Mouse (Mus musculus) kidney, embryonic 15.5 days (tissue): ENCODE data around the gene Sema4c. TPM values are rescaled to one million over a fixed set of nuclear protein-coding genes. Genes with fewer than 3 reads are reported as not detected.
A peak's percentile ranks its signal among the peaks of the same experiment; 100 is the strongest.

Source experiments
- ATAC-seq: fragments of 200-750 bp; cut with Nextera tagmentation; replicated peaks from 2 replicates; pipeline ENCODE4 v1.8.0; 2017; ENCODE audit warnings: moderate TSS enrichment; ENCODE audit not compliant: low FRiP score
- H3K27ac ChIP-seq: fragments of 300-500 bp; sonication (generic); 2 replicates; pipeline ENCODE4 v1.5.1; 2015; ENCODE audit warnings: mild to moderate bottlenecking, inconsistent platforms
- H3K27me3 ChIP-seq: fragments of 300-500 bp; sonication (generic); 2 replicates; pipeline ENCODE4 v1.6.1; 2015; ENCODE audit warnings: inconsistent platforms
- H3K36me3 ChIP-seq: fragments of 300-500 bp; sonication (generic); 2 replicates; pipeline ENCODE4 v1.6.1; 2015; ENCODE audit warnings: inconsistent platforms
- H3K4me1 ChIP-seq: fragments of 300-500 bp; sonication (generic); 2 replicates; pipeline ENCODE4 v1.6.1; 2015; ENCODE audit warnings: inconsistent platforms
- H3K4me2 ChIP-seq: fragments of 300-500 bp; sonication (generic); 2 replicates; pipeline ENCODE4 v1.6.1; 2015; ENCODE audit warnings: moderate library complexity, mild to moderate bottlenecking, inconsistent platforms
- H3K4me3 ChIP-seq: fragments of 300-500 bp; sonication (generic); replicated peaks from 2 replicates; pipeline ENCODE4 v1.5.1; 2015; ENCODE audit warnings: mild to moderate bottlenecking, inconsistent platforms
- H3K9ac ChIP-seq: fragments of 300-500 bp; sonication (generic); 2 replicates; pipeline ENCODE4 v1.6.1; 2015; ENCODE audit warnings: mild to moderate bottlenecking, inconsistent platforms
- H3K9me3 ChIP-seq: fragments of 300-500 bp; sonication (generic); replicated peaks from 2 replicates; pipeline ENCODE4 v1.6.1; 2016; ENCODE audit warnings: inconsistent platforms
- WGBS: fragments of 180-500 bp; shearing (Covaris S2); methylation state at CpG from one replicate; pipeline ENCODE4 v1.1.7; 2015; ENCODE audit warnings: mixed read lengths; 5-methylcytosine and 5-hydroxymethylcytosine counted together
- polyA plus RNA-seq: library from polyadenylated mRNA; unstranded; fragments of >200 nt; fragmentation: Nextera tagmentation; extraction: Ambion mirVana; gene quantifications from 2 replicates; pipeline ENCODE4 v1.2.1, GENCODE M21; 2015

Gene Sema4c
- polyA plus RNA-seq, 1 experiment from 2014 or later: 23.3 TPM

DNA sequence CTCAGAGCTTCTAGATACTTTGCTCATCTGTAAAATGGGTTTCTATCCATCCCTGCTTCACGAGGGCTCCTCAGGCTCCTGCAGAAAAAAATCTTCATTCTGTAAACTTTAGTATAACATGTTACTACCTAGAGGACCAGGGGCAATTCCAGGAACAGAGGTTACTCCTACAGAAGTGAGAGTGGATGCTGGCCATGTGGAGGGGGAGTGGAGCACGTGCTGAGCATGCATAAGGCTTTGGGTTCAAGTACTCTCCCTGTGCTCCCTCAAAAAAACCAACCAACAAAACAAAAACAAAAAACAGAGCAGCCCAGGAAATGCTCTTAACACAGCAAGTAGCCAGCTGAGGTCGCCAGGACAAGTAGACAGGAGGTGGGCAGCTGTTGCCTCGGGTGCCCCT lies 5.5 kb upstream of the Sema4c start:
- peaks cover 86% of the 10 kb centered on the region for H3K4me1 ChIP-seq
- H3K4me2 ChIP-seq: no peak overlapping the region
- 49% methylated on average over 4 of the region's 4 CpGs for WGBS

DNA sequence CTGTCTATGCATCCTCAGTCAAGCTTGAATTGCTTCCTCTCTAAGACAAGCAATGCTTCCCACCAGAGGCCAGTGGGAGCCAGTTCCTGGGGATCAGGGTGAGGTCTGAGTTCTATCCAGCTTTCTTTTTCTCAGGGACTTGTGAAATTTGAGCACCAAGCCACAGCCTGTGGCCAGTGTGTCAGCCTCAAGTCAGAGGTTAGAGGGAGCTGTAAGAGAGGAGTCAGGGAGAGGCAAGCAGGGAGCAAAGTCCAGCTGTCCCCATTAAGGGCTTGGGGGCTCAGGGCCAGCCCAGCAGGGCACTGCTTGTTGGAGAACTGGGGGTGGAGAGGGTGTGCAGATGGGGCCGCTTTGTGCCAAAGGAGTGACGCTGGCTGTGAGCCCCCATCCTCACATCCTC lies 5.0 kb upstream of the Sema4c start:
- Histone ChIP-seq H3K9me3 (no peaks in the 10 kb centered on the region), H3K4me3 (no peak overlapping the region), H3K27ac (peak overlapping the region; percentile 100), H3K9ac (no peak overlapping the region), H3K36me3 (no peaks in the 10 kb centered on the region), H3K4me2 (no peak overlapping the region), H3K4me1 (peaks cover 85% of the 10 kb centered on the region), H3K27me3 (no peaks in the 10 kb centered on the region)
- 42% methylated on average over 2 of the region's 2 CpGs for WGBS
- peak; percentile 20 for ATAC-seq

More for the DNA sequence above, 5.5 kb upstream of the Sema4c start:
- ATAC-seq: no peak
- H3K27me3 ChIP-seq: no peaks in the 10 kb centered on the region
- H3K9me3 ChIP-seq: no peaks in the 10 kb centered on the region
- peak overlapping the region; percentile 100 for H3K27ac ChIP-seq
- no peaks in the 10 kb centered on the region for H3K36me3 ChIP-seq
- H3K9ac ChIP-seq: no peak overlapping the region
- H3K4me3 ChIP-seq: no peak overlapping the region

DNA sequence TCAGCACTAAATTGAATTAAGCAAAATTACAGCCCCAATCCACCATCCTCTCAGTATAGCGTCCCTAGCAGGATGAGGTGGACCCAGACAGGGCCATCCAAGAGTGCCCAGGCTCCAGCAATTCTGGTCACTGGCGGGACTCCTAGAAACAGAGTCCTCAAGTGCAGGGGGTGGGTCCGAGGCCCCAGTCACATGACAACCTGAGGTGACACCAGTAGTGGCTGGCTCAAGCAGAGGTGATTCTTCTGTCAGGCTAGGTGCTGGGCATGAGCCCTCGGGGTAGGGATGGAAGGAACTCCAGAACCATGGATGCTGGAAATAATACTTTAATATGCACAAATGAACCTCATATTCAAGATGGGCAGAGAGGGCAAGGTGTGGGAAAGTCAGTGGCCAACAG lies 4.2 kb upstream of the Sema4c start:
- no peak for ATAC-seq
- Histone ChIP-seq H3K9ac (no peak overlapping the region), H3K4me3 (no peak overlapping the region), H3K4me2 (no peak overlapping the region), H3K36me3 (no peaks in the 10 kb centered on the region), H3K27me3 (no peaks in the 10 kb centered on the region), H3K4me1 (peaks cover 77% of the 10 kb centered on the region), H3K9me3 (no peaks in the 10 kb centered on the region), H3K27ac (peak overlapping the region; percentile 100; the same call in 1 of the 2 replicates)
- WGBS: 56% methylated on average over 4 of the region's 4 CpGs

DNA sequence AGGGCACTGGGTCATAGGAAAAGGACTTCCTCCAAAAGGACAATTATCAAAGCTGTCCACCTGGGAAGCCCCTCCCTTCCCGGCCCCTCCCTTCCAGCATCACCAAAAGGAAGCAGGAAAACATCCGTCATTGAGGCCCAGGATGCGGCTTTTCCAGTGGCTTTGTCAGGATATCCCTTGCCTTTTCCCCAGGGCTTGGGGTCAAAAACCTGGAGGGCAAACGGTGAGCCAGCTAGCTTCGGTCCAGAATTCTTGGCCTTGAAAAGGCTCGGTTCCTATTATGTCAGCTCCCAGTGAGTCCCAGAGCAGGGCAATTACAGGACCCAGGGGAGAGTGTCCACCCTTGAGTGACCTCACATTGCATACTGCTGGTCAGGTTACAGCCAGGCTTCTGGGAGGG lies 2.8 kb upstream of the Sema4c start:
- Histone ChIP-seq H3K27ac (peak overlapping the region; percentile 100), H3K36me3 (no peaks in the 10 kb centered on the region), H3K27me3 (no peaks in the 10 kb centered on the region), H3K4me1 (peaks cover 69% of the 10 kb centered on the region), H3K9me3 (no peaks in the 10 kb centered on the region), H3K4me2 (peak overlapping the region; percentile 17; the same call in 1 of the 2 replicates), H3K4me3 (no peak overlapping the region), H3K9ac (no peak overlapping the region)
- no peak for ATAC-seq
- 24% methylated on average over 6 of the region's 6 CpGs for WGBS

DNA sequence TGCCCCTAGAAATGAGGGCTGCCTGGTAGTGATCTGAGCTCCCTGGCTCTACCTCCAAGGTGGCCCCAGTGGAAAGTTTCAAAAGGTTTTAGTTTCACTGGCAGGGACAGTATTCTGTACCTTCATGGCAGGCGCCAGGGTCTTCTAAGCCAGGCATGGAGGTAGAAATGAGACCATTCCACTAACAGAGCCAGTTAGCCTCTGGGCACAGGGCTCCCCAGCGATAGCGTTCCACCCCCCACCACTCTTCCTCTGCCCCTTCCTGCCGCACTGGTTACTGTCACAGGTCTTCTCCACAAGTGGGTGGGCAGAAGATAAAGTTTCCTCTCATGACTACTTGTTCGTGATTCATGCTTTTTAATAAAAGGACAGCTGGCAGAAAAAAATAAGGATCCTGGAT lies 1.7 kb upstream of the Sema4c start:
- Histone ChIP-seq H3K4me1 (peaks cover 76% of the 10 kb centered on the region), H3K9ac (no peak overlapping the region), H3K27me3 (no peaks in the 10 kb centered on the region), H3K4me2 (peak overlapping the region; percentile 85; the same call in 1 of the 2 replicates), H3K36me3 (peaks cover 6% of the 10 kb centered on the region), H3K27ac (peak overlapping the region; percentile 100), H3K9me3 (no peaks in the 10 kb centered on the region), H3K4me3 (no peak overlapping the region)
- no peak for ATAC-seq
- WGBS: 49% methylated on average over 5 of the region's 5 CpGs

DNA sequence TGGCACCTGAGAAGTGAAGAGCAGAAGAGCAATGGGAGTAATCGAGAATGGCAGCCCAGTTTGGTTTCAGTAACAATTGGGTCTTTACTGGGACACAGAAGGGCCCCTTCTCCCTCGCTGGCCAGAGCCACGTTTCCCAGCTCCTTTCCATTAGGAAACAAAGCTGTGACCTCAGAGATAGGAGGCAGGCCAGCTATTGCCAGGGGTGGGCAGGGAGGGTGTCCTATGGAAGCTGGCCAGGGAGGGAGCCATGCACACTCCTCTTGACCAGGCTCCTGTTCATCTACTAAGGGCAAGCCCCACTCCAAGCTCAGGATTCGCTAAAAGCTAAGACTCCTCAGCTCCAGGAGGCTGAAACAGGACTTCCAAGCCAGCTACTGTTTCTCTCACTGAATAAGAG lies 1.1 kb upstream of the Sema4c start:
- Histone ChIP-seq H3K9ac (peak overlapping the region; percentile 96), H3K4me3 (peak overlapping the region; percentile 91), H3K27me3 (no peaks in the 10 kb centered on the region), H3K9me3 (no peaks in the 10 kb centered on the region), H3K27ac (peak overlapping the region; percentile 100), H3K36me3 (peaks cover 12% of the 10 kb centered on the region), H3K4me2 (peak overlapping the region; percentile 85), H3K4me1 (peaks cover 77% of the 10 kb centered on the region)
- ATAC-seq: no peak
- WGBS: 15% methylated on average over 4 of the region's 4 CpGs

DNA sequence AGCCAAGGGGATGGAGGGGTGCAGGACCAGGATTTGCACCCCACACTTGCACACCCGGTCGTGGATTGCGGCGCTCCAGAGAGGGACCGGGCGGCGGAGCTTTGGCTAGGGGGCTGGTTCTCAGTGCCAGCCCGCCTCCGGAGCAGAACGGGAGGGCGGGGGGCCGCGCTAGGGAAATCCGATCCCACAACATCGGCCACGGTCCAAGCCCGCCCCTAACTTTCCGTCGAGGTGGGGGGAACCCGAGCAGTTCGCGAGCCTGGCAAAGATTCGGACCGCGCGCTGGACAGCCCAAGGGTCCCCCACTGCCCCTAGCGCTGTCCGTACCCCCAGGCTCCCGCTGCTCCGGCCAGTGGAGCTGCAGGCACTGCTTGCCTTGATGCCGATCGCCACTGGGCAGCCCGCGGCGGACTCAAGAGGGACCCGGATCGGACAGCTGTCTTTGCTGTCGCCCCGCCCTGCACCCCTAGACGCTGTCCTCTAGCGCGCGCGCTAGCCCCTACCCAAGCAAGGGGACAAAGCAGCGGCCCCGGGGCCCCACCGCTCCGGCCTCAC lies 615 bp downstream of the Sema4c start:
- no peaks in the 10 kb centered on the region for H3K27me3 ChIP-seq
- H3K4me1 ChIP-seq: peaks cover 77% of the 10 kb centered on the region
- H3K4me3 ChIP-seq: peak overlapping the region; percentile 91
- H3K27ac ChIP-seq: peak overlapping the region; percentile 100
- peak; percentile 78 for ATAC-seq
- H3K36me3 ChIP-seq: peaks cover 30% of the 10 kb centered on the region
- H3K9ac ChIP-seq: peak overlapping the region; percentile 96
- H3K9me3 ChIP-seq: no peaks in the 10 kb centered on the region
- WGBS: under 1% methylated on average over 47 of the region's 48 CpGs
- peak overlapping the region; percentile 85 for H3K4me2 ChIP-seq

DNA sequence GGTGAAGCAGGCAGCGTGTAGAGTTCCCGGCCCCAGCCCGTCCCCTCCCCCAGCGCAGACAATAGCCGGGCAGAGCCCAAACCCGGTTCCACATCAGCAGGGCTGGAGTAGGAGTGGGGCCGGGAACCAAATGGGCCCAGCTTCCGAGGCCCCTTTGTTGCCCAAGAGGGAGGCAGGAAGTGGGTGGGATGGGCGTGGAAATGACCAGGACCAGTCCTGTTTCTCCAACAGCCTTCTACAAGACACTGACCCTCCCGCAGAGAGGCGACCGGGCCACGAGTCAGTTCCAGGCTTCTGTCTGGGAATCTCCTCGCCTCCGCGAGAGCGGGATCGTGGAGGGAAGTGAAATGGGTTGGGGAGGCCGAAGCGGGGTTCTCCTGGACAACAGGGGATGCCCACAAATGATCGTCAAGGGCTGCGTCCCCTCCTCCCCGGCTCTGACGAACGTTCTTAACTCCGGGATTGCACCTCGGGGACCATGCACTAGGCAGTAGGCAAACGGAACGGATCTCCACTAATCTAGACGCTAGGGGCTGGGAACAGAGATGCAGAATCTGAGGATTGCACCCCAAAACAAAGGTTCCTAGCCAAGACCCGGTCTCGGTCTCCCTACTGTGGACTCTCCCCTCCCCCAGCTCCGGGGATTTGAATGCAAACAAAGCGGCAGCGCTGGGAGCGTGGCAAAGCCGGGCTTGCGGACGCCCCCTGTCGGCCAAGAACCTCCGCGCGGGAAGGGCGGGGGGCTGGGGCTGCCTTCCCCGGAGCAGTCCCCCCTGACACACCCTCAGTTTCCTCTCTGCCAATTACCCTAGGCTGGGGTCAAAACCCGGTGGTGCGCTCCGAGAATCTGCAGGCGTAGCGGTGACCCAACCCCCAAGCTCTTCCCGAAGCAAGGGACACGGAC lies 1.3 kb downstream of the Sema4c start:
- peak; percentile 71 for ATAC-seq
- H3K9me3 ChIP-seq: no peaks in the 10 kb centered on the region
- peaks cover 37% of the 10 kb centered on the region for H3K36me3 ChIP-seq
- H3K27ac ChIP-seq: peak overlapping the region; percentile 100
- peak overlapping the region; percentile 85 for H3K4me2 ChIP-seq
- peaks cover 76% of the 10 kb centered on the region for H3K4me1 ChIP-seq
- peak overlapping the region; percentile 96 for H3K9ac ChIP-seq
- peak overlapping the region; percentile 91 for H3K4me3 ChIP-seq
- WGBS: under 1% methylated on average over 52 of the region's 52 CpGs
- H3K27me3 ChIP-seq: no peaks in the 10 kb centered on the region

DNA sequence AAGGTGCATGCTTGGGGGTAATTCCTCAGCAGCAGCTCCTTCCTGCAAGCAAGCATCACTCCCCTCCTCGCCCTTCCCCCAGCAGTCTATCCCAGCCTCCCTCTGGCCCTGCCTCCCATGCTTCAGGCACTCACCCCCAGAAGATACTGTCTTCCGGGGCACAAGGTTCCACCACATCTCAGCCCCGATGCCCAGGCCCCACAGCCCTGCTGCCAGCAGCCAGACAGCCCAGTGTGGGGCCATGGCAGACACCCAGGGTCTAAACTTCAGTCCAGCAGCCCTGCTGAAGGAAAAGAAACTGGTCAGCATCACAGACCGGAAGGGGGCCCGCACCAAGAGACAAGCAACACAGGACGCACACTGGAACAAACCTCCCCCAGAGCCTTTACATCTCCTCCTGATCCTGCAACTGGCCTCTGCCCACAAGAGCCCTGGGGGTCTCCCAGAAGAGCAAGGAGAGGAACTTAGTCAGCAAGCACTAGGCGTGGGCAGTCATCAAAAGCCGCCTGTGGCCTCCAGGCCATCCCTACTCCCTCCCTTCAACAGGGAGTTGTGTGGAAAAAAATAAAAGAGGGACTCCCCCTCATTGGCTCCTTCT lies 2.3 kb downstream of the Sema4c start:
- Histone ChIP-seq H3K27ac (peak overlapping the region; percentile 100), H3K27me3 (no peaks in the 10 kb centered on the region), H3K36me3 (peaks cover 46% of the 10 kb centered on the region), H3K4me1 (peaks cover 73% of the 10 kb centered on the region), H3K4me2 (peak overlapping the region; percentile 85), H3K9me3 (no peaks in the 10 kb centered on the region), H3K9ac (peak overlapping the region; percentile 96), H3K4me3 (peak overlapping the region; percentile 91)
- no peak for ATAC-seq
- under 1% methylated on average over 8 of the region's 8 CpGs for WGBS

DNA sequence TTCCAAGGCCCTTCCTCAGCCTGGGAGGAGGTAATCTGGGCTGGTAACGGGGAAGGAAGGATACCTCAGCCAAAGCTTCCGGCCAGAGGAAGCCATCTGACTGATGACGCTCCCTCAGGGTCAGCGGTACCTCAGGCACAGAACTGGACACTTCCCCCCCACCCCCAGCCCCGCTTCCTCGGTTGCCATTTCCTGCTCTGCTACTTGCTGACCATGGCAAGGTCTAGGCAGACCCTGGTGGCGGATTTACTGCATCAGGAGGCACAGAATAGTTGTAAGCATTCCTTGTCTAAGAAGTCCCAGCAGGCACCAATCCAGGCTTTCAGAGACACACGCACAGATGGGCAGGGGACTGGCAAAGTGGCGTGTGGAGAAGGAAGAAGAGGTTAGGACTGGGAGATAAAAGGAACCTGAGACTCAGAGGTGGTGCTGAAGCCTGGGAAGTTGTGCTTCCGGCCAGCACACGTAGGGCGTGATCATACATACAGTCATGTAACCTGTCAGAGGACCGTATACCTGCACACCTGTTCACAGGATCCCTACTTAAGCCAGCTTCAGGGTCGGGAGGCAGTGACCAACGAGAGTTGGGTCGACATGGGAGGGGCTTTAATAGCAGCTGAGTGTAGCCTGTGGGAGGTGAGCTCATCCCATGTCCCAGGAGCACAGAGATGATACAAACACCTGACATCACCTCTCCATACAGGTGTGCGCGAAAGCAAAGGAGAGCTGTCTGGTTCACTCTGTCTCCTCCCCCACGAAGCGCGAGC lies 3.3 kb downstream of the Sema4c start:
- peaks cover 71% of the 10 kb centered on the region for H3K4me1 ChIP-seq

DNA sequence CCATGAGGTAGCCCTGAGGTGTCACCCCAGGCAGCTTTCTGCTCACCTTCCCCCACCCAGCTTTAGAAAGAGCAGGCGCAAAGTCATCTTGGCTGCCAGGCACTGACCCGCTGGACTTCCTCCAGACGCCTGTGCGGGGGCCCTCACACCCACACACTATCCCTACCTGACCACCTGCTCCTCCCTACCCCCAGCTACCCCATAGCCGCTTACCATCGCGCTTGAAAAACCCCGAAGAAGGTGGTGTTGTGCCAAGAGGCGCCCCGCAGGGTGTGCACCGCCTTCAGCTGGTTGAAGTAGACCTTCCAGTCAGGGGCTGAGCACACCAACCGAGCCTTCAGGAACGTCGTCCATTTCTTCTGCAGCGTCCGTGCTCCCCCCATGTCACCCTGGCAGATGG lies 5.6 kb downstream of the Sema4c start:
- no peak for ATAC-seq
- WGBS: 72% methylated on average over 16 of the region's 16 CpGs
- H3K4me1 ChIP-seq: peaks cover 79% of the 10 kb centered on the region

More for the DNA sequence above, 3.3 kb downstream of the Sema4c start:
- Histone ChIP-seq H3K9me3 (no peaks in the 10 kb centered on the region), H3K27ac (peak overlapping the region; percentile 100), H3K9ac (peak overlapping the region; percentile 96), H3K36me3 (peaks cover 57% of the 10 kb centered on the region), H3K4me2 (peak overlapping the region; percentile 85), H3K27me3 (no peaks in the 10 kb centered on the region), H3K4me3 (peak overlapping the region; percentile 91)
- 42% methylated on average over 21 of the region's 21 CpGs for WGBS
- no peak for ATAC-seq

More for the DNA sequence above, 5.6 kb downstream of the Sema4c start:
- H3K36me3 ChIP-seq: peaks cover 76% of the 10 kb centered on the region
- H3K9ac ChIP-seq: 0 out of 2 replicates have a peak overlapping the region, but pooled peaks have one; percentile 9
- H3K27me3 ChIP-seq: no peaks in the 10 kb centered on the region
- no peak overlapping the region for H3K4me2 ChIP-seq
- H3K4me3 ChIP-seq: no peak overlapping the region
- H3K9me3 ChIP-seq: no peaks in the 10 kb centered on the region
- peak overlapping the region; percentile 38 for H3K27ac ChIP-seq
